Mouse (Mus musculus) midbrain, embryonic 15.5 days (tissue): Measurements from ENCODE around the gene Abhd14a. TPM values are rescaled to one million over a fixed set of nuclear protein-coding genes. Genes with fewer than 3 reads are reported as not detected.

Experiments used
- ATAC-seq: fragments of 200-750 bp; cut with Nextera tagmentation; replicated peaks from 2 replicates; pipeline ENCODE4 v1.8.0; 2017; ENCODE audit warnings: moderate TSS enrichment
- H3K27ac ChIP-seq: fragments of 300-500 bp; sonication (generic); 2 replicates; pipeline ENCODE4 v1.5.1; 2015; ENCODE audit warnings: mild to moderate bottlenecking, inconsistent platforms
- H3K27me3 ChIP-seq: fragments of 300-500 bp; sonication (generic); replicated peaks from 2 replicates; pipeline ENCODE4 v1.6.1; 2015; ENCODE audit warnings: inconsistent platforms
- H3K36me3 ChIP-seq: fragments of 300-500 bp; sonication (generic); replicated peaks from 2 replicates; pipeline ENCODE4 v1.6.1; 2015; ENCODE audit warnings: inconsistent platforms
- H3K4me1 ChIP-seq: fragments of 300-500 bp; sonication (generic); 2 replicates; pipeline ENCODE4 v1.6.1; 2015; ENCODE audit warnings: inconsistent platforms
- H3K4me2 ChIP-seq: fragments of 300-500 bp; sonication (generic); 2 replicates; pipeline ENCODE4 v1.6.1; 2015; ENCODE audit warnings: inconsistent platforms, mild to moderate bottlenecking, moderate library complexity
- H3K4me3 ChIP-seq: fragments of 300-500 bp; sonication (generic); 2 replicates; pipeline ENCODE4 v1.5.1; 2015; ENCODE audit warnings: mild to moderate bottlenecking, inconsistent platforms
- H3K9ac ChIP-seq: fragments of 300-500 bp; sonication (generic); 2 replicates; pipeline ENCODE4 v1.6.1; 2015; ENCODE audit warnings: mild to moderate bottlenecking, inconsistent platforms
- H3K9me3 ChIP-seq: fragments of 300-500 bp; sonication (generic); 2 replicates; pipeline ENCODE4 v1.6.1; 2016; ENCODE audit warnings: inconsistent platforms
- WGBS: fragments of 180-500 bp; shearing (Covaris S2); methylation state at CpG from one replicate; pipeline ENCODE4 v1.1.7; 2015; ENCODE audit warnings: mixed read lengths; 5-methylcytosine and 5-hydroxymethylcytosine counted together
- polyA plus RNA-seq: library from polyadenylated mRNA; unstranded; fragments of >200 nt; fragmentation: Nextera tagmentation; extraction: Ambion mirVana; gene quantifications from 2 replicates; pipeline ENCODE4 v1.2.1, GENCODE M21; 2015

Gene Abhd14a
- polyA plus RNA-seq, 1 experiment from 2014 or later: 71.3 TPM

- Histone ChIP-seq H3K36me3 (no peaks in the 10 kb centered on the region), H3K9me3 (no peaks in the 10 kb centered on the region), H3K4me1 (peaks cover 13% of the 10 kb centered on the region; the same call in 1 of the 2 replicates), H3K9ac (no peak overlapping the region), H3K27ac (no peak overlapping the region), H3K4me2 (no peak overlapping the region), H3K4me3 (no peak overlapping the region), H3K27me3 (no peaks in the 10 kb centered on the region)
- ATAC-seq: no peak
- WGBS: 80% methylated on average over 9 of the region's 9 CpGs
Measured at GRCm38 (mm10) chr9:106398667-106399311, 48.7 kb downstream of the Abhd14a start.

GRCm38 (mm10) chr9:106397733-106398132, 49.7 kb downstream of the Abhd14a start:
- no peaks in the 10 kb centered on the region for H3K36me3 ChIP-seq
- no peak overlapping the region for H3K4me3 ChIP-seq
- WGBS: 88% methylated on average over 4 of the region's 4 CpGs
- no peak for ATAC-seq
- no peak overlapping the region for H3K27ac ChIP-seq
- H3K4me2 ChIP-seq: no peak overlapping the region
- no peak overlapping the region for H3K9ac ChIP-seq
- H3K4me1 ChIP-seq: peaks cover 13% of the 10 kb centered on the region; the same call in 1 of the 2 replicates
- H3K9me3 ChIP-seq: no peaks in the 10 kb centered on the region
- H3K27me3 ChIP-seq: no peaks in the 10 kb centered on the region

GRCm38 (mm10) chr9:106394649-106395602, 52.6 kb downstream of the Abhd14a start:
- Histone ChIP-seq H3K27ac (no peak overlapping the region), H3K9ac (no peak overlapping the region), H3K4me3 (no peak overlapping the region), H3K4me2 (no peak overlapping the region), H3K4me1 (peaks cover 18% of the 10 kb centered on the region; the same call in 1 of the 2 replicates), H3K27me3 (no peaks in the 10 kb centered on the region), H3K36me3 (no peaks in the 10 kb centered on the region), H3K9me3 (no peaks in the 10 kb centered on the region)
- whole genome bisulfite sequencing: 30% methylated on average over 11 of the region's 11 CpGs
- peak; percentile 58; the same call in 1 of the 2 replicates for ATAC-seq

GRCm38 (mm10) chr9:106393548-106393947, 53.9 kb downstream of the Abhd14a start:
- Histone ChIP-seq H3K4me2 (no peak overlapping the region), H3K36me3 (no peaks in the 10 kb centered on the region), H3K27ac (no peak overlapping the region), H3K4me1 (peaks cover 18% of the 10 kb centered on the region; the same call in 1 of the 2 replicates), H3K9me3 (no peaks in the 10 kb centered on the region), H3K27me3 (no peaks in the 10 kb centered on the region), H3K9ac (no peak overlapping the region), H3K4me3 (no peak overlapping the region)
- WGBS: 80% methylated on average over 8 of the region's 8 CpGs
- no peak for ATAC-seq

- no peaks in the 10 kb centered on the region for H3K9me3 ChIP-seq
- H3K4me3 ChIP-seq: no peak overlapping the region
- 71% methylated on average over 11 of the region's 11 CpGs for whole genome bisulfite sequencing
- peaks cover 18% of the 10 kb centered on the region; the same call in 1 of the 2 replicates for H3K4me1 ChIP-seq
- H3K9ac ChIP-seq: no peak overlapping the region
- no peak overlapping the region for H3K4me2 ChIP-seq
- no peak overlapping the region for H3K27ac ChIP-seq
- H3K36me3 ChIP-seq: no peaks in the 10 kb centered on the region
- no peaks in the 10 kb centered on the region for H3K27me3 ChIP-seq
- no peak for ATAC-seq
Measured at GRCm38 (mm10) chr9:106392828-106393527, 54.5 kb downstream of the Abhd14a start.

Other genes starting within 250 kb of the Abhd14a start
- gene Ppm1m, start 247.9 kb downstream of the Abhd14a start, polyA plus RNA-seq: 17.2 and 20.5 TPM in 2 replicates
- 51.8 and 55.8 TPM in 2 replicates for gene Twf2, start 244.6 kb downstream of the Abhd14a start, polyA plus RNA-seq
- 0.05 TPM in 1 of 2 replicates, not detected in the other for gene Tlr9, start 225.1 kb downstream of the Abhd14a start, polyA plus RNA-seq
- gene Alas1, start 199.0 kb downstream of the Abhd14a start, polyA plus RNA-seq: 91.1 and 99.0 TPM in 2 replicates
- 9.1 and 9.9 TPM in 2 replicates for gene Poc1a, start 166.6 kb downstream of the Abhd14a start, polyA plus RNA-seq
- 15.7 and 16.1 TPM in 2 replicates for gene Dusp7, start 79.0 kb downstream of the Abhd14a start, polyA plus RNA-seq
- gene Rpl29, start 18.2 kb downstream of the Abhd14a start, polyA plus RNA-seq: 553 and 554 TPM in 2 replicates
- 20.7 TPM in 2 replicates for gene Acy1, start 9.4 kb downstream of the Abhd14a start, polyA plus RNA-seq
- 8.9 and 11.0 TPM in 2 replicates for gene Abhd14b, start 219 bp downstream of the Abhd14a start, polyA plus RNA-seq
- gene Pcbp4, start 5.6 kb upstream of the Abhd14a start, polyA plus RNA-seq: 295 and 310 TPM in 2 replicates
- gene Gpr62, start 18.3 kb upstream of the Abhd14a start, polyA plus RNA-seq: 1.2 and 1.4 TPM in 2 replicates
- 51.2 and 52.3 TPM in 2 replicates for gene Rrp9, start 28.3 kb upstream of the Abhd14a start, polyA plus RNA-seq
- gene Parp3, start 29.3 kb upstream of the Abhd14a start, polyA plus RNA-seq: 1.4 and 1.5 TPM in 2 replicates
- gene Iqcf1, start 52.3 kb upstream of the Abhd14a start, polyA plus RNA-seq: not detected in 2 replicates
- gene Iqcf5, start 66.9 kb upstream of the Abhd14a start, polyA plus RNA-seq: not detected in 2 replicates
- gene Iqcf3, start 114.0 kb upstream of the Abhd14a start, polyA plus RNA-seq: not detected in 2 replicates
- not detected in 2 replicates for gene Iqcf4, start 123.3 kb upstream of the Abhd14a start, polyA plus RNA-seq
- gene Iqcf6, start 178.9 kb upstream of the Abhd14a start, polyA plus RNA-seq: not detected in 2 replicates
- 17.8 and 19.3 TPM in 2 replicates for gene Grm2, start 208.4 kb upstream of the Abhd14a start, polyA plus RNA-seq
- 63.2 and 67.7 TPM in 2 replicates for gene Tex264, start 238.2 kb upstream of the Abhd14a start, polyA plus RNA-seq